Mouse (Mus musculus): ENCODE data around the gene Gm14085.

Gene Gm14085

GRCm38 (mm10) chr2:122562251-122562650 lies 77.5 kb downstream of the Gm14085 start:
- no peak for DNase-seq

GRCm38 (mm10) chr2:122569439-122569838 lies 84.7 kb downstream of the Gm14085 start:
- peak; percentile 54 to 61 for DNase-seq

GRCm38 (mm10) chr2:122570430-122570829 lies 85.7 kb downstream of the Gm14085 start:
- no peak for DNase-seq

- DNase-seq: peak in 1 of 2 experiments; percentile 14
These were observed 86.6 kb downstream of the Gm14085 start for GRCm38 (mm10) chr2:122571326-122571725.

- no peak for DNase-seq
These were observed 87.7 kb downstream of the Gm14085 start for GRCm38 (mm10) chr2:122572438-122572837.

- DNase-seq: peak; percentile 17 to 26
These were observed 90.7 kb downstream of the Gm14085 start for GRCm38 (mm10) chr2:122575470-122575869.

GRCm38 (mm10) chr2:122576295-122576694 lies 91.6 kb downstream of the Gm14085 start:
- no peak for DNase-seq

- DNase-seq: no peak
These were observed 92.6 kb downstream of the Gm14085 start for GRCm38 (mm10) chr2:122577316-122577715.
